Mouse (Mus musculus) myocyte (in vitro differentiated cells): ENCODE results near the gene Eva1c.

Experiments used
- E2F4 ChIP-seq: IDR thresholded peaks from one replicate; pipeline ENCODE4 v1.6.1; 2011; ENCODE audit warnings: mild to moderate bottlenecking, control low read depth, moderate library complexity; ENCODE audit not compliant: insufficient read depth
- MAX ChIP-seq: IDR thresholded peaks from one replicate; pipeline ENCODE4 v1.6.1; 2011; ENCODE audit warnings: low read depth, mild to moderate bottlenecking, control low read depth
- MYOD1 ChIP-seq, 3 experiments: IDR thresholded peaks; one replicate each; pipeline ENCODE4 v1.6.1; 2011; ENCODE audit warnings: control low read depth in 2 of 3, low read depth in 2 of 3, mild to moderate bottlenecking in 2 of 3, moderate library complexity in 1 of 3; ENCODE audit not compliant: insufficient read length in 2 of 3, control insufficient read depth in 1 of 3
- MYOG ChIP-seq, 3 experiments: IDR thresholded peaks; one replicate each; pipeline ENCODE4 v1.6.1; 2011; ENCODE audit warnings: control low read depth in 2 of 3, low read depth in 2 of 3, mild to moderate bottlenecking in 2 of 3; ENCODE audit not compliant: insufficient read length in 2 of 3, control insufficient read depth in 1 of 3, insufficient read depth in 1 of 3
- POLR2A ChIP-seq: IDR thresholded peaks from one replicate; pipeline ENCODE4 v1.6.1; 2011; ENCODE audit warnings: low read depth, mild to moderate bottlenecking, control low read depth, moderate library complexity; ENCODE audit not compliant: insufficient read length
- POLR2AphosphoS2 ChIP-seq: IDR thresholded peaks from one replicate; pipeline ENCODE4 v1.6.1; 2011; ENCODE audit warnings: low read depth, control low read depth; ENCODE audit not compliant: insufficient read length
- TCF12 ChIP-seq: IDR thresholded peaks from one replicate; pipeline ENCODE4 v1.6.1; 2011; ENCODE audit warnings: mild to moderate bottlenecking, control low read depth; ENCODE audit not compliant: poor library complexity, insufficient read depth, severe bottlenecking
- USF1 ChIP-seq: IDR thresholded peaks from one replicate; pipeline ENCODE4 v1.6.1; 2011; ENCODE audit warnings: low read depth, mild to moderate bottlenecking, control low read depth, moderate library complexity

DNA sequence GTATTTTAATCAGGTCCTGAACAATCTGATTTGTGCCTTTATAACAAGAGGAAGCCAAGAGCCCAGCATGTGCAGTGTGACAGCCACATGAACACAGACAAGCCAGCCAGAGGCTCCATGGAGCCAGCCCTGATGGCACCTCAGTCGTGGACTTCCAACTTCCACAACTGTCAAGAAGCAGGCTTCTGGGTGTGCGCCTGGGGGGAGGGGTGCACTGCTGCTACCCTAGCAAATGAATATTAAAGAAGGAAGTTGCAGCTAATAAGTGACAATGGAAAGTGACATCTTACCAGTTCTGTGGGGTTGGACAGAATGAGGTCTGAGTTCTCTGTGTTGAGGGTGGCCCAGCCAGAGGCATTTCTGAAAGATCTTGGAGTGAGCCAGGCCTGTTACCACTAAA is 58.8 kb downstream of the Eva1c start:
- TF ChIP-seq MYOG (IDR thresholded peaks at IDR 0.05; ENCODE audit: control insufficient read depth in 1 of 3, insufficient read depth in 1 of 3, insufficient read length in 2 of 3, low read depth in 2 of 3) (no peak), POLR2A (no peak), USF1 (no peak), MAX (no peak), E2F4 (no peak), MYOD1 (IDR thresholded peaks at IDR 0.05; ENCODE audit: control insufficient read depth in 1 of 3, insufficient read length in 2 of 3, low read depth in 2 of 3) (no peak), TCF12 (no peak), POLR2AphosphoS2 (no peak)
